Mouse (Mus musculus) forebrain, embryonic 12.5 days (tissue): ENCODE data around the gene Tnr. TPM values are rescaled to one million over a fixed set of nuclear protein-coding genes. Genes with fewer than 3 reads are reported as not detected.

ENCODE experiments used
- ATAC-seq: fragments of 200-750 bp; cut with Nextera tagmentation; 2 replicates; pipeline ENCODE4 v1.8.0; 2017; ENCODE audit warnings: moderate TSS enrichment; ENCODE audit not compliant: low FRiP score
- H3K27ac ChIP-seq: fragments of 300-500 bp; sonication (generic); 2 replicates; pipeline ENCODE4 v1.5.1; 2016; ENCODE audit warnings: mild to moderate bottlenecking
- H3K27me3 ChIP-seq: fragments of 300-500 bp; sonication (generic); 2 replicates; pipeline ENCODE4 v1.6.1; 2016; ENCODE audit warnings: mild to moderate bottlenecking
- H3K36me3 ChIP-seq: fragments of 300-500 bp; sonication (generic); replicated peaks from 2 replicates; pipeline ENCODE4 v1.6.1; 2016; ENCODE audit warnings: mild to moderate bottlenecking
- H3K4me1 ChIP-seq: fragments of 300-500 bp; sonication (generic); 2 replicates; pipeline ENCODE4 v1.6.1; 2016
- H3K4me2 ChIP-seq: fragments of 300-500 bp; sonication (generic); 2 replicates; pipeline ENCODE4 v1.6.1; 2016; ENCODE audit warnings: mild to moderate bottlenecking, moderate library complexity
- H3K4me3 ChIP-seq: fragments of 300-500 bp; sonication (generic); replicated peaks from 2 replicates; pipeline ENCODE4 v1.5.1; 2016; ENCODE audit warnings: mild to moderate bottlenecking
- H3K9ac ChIP-seq: fragments of 300-500 bp; sonication (generic); 2 replicates; pipeline ENCODE4 v1.6.1; 2016; ENCODE audit warnings: mild to moderate bottlenecking
- H3K9me3 ChIP-seq: fragments of 300-500 bp; sonication (generic); 2 replicates; pipeline ENCODE4 v1.6.1; 2016
- WGBS: fragments of 180-500 bp; shearing (Covaris S2); methylation state at CpG from one replicate; pipeline ENCODE4 v1.1.7; 2016; 5-methylcytosine and 5-hydroxymethylcytosine counted together
- polyA plus RNA-seq: library from polyadenylated mRNA; unstranded; fragments of >200 nt; fragmentation: Nextera tagmentation; extraction: Ambion mirVana; gene quantifications from 2 replicates; pipeline ENCODE4 v1.2.1, GENCODE M21; 2016

Gene Tnr
- polyA plus RNA-seq = 0.75 and 1.4 TPM in 2 replicates

DNA sequence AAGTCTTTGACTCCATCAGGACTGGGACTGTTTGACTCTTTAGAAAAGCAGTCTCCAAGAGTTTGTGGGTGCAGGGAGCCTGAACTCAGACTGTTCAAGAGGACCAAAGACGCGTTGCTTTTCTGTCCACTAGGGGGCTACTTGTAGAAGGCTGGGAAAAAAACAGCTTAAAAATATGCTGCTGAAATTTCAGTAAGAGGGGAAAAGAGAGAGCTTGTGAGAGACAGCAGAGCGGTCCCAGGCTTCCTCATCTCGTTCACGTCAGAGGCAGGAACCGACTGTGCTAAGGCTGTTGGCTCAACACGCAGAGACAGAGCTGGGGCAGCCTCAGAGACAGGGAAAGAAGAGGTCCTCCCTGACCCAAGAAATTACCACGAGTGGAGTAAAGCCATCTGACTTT, at the start of gene Tnr:
TSS of gene Tnr (plus strand) at position 192 of the 400 bp plus-strand sequence.
- Histone ChIP-seq H3K4me3 (peak within 1 kb of the TSS; percentile 33), H3K27me3 (peaks cover 10% of the 10 kb centered on the region), H3K9ac (0 out of 2 replicates have a peak within 1 kb of the TSS, but pooled peaks have one; percentile 25), H3K4me2 (peak within 1 kb of the TSS; percentile 58), H3K27ac (no peak within 1 kb of the TSS), H3K4me1 (peaks cover 11% of the 10 kb centered on the region), H3K9me3 (no peaks in the 10 kb centered on the region), H3K36me3 (no peaks in the 10 kb centered on the region)
- ATAC-seq = peak; percentile 78
- under 1% methylated on average over 8 of the region's 8 CpGs for WGBS

DNA sequence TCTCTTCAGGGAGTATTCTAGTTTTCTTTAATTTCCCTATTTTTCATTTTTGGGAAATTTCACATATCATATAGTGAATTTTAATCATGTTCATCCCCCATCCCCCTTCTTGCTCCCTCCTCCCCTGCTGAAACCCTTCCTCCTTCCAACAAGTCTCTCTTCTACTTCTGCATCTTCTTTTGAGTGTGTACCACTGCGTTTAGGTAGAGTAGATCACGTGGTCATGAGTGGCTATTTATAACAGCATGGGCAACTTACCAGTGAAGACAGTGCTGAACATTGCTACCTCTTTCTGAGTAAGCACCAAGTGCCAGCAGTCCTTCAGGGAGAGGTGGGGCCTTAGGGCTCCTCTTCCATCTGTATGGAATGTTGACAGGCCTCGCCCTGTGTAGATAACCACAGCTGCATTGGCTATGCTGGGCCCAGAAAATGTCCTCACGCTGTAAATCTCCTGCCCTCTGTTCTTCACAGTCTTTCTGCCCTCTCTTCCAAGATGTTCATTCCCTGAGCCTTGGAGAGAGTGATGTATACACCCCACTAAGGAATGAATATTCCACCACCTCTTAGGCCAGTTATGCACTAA, 33.6 kb upstream of the Tnr start:
- no peak overlapping the region for H3K27ac ChIP-seq
- H3K4me1 ChIP-seq = no peaks in the 10 kb centered on the region
- H3K4me2 ChIP-seq = no peak overlapping the region
- H3K9me3 ChIP-seq = no peaks in the 10 kb centered on the region
- WGBS = 87% methylated on average over 4 of the region's 4 CpGs
- no peaks in the 10 kb centered on the region for H3K27me3 ChIP-seq
- H3K36me3 ChIP-seq = no peaks in the 10 kb centered on the region
- H3K9ac ChIP-seq = no peak overlapping the region
- H3K4me3 ChIP-seq = no peak overlapping the region
- no peak for ATAC-seq

DNA sequence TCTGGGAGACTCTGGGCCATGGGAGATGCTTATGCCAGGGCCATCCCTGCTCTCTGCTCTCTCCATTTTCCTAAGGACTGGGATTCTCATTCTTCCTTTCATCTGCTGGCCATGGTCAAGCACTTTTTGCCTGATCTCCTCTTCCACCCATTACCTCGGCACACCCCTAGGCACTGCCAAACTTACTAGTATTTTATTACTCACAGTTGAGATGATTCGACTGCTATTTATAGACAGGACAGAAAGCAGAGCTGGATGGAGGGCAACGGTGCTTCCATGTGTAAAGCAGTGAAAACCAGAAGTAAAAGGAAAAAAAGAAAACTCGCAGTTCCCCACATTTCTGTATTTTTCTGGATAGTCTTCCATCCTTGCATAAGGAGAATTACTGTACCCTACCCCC, 31.0 kb upstream of the Tnr start:
- no peak overlapping the region for H3K27ac ChIP-seq
- H3K9me3 ChIP-seq = no peaks in the 10 kb centered on the region
- H3K4me3 ChIP-seq = no peak overlapping the region
- no peaks in the 10 kb centered on the region for H3K36me3 ChIP-seq
- no peaks in the 10 kb centered on the region for H3K4me1 ChIP-seq
- no peaks in the 10 kb centered on the region for H3K27me3 ChIP-seq
- ATAC-seq = no peak
- no peak overlapping the region for H3K9ac ChIP-seq
- 89% methylated on average over 4 of the region's 4 CpGs for WGBS
- no peak overlapping the region for H3K4me2 ChIP-seq

DNA sequence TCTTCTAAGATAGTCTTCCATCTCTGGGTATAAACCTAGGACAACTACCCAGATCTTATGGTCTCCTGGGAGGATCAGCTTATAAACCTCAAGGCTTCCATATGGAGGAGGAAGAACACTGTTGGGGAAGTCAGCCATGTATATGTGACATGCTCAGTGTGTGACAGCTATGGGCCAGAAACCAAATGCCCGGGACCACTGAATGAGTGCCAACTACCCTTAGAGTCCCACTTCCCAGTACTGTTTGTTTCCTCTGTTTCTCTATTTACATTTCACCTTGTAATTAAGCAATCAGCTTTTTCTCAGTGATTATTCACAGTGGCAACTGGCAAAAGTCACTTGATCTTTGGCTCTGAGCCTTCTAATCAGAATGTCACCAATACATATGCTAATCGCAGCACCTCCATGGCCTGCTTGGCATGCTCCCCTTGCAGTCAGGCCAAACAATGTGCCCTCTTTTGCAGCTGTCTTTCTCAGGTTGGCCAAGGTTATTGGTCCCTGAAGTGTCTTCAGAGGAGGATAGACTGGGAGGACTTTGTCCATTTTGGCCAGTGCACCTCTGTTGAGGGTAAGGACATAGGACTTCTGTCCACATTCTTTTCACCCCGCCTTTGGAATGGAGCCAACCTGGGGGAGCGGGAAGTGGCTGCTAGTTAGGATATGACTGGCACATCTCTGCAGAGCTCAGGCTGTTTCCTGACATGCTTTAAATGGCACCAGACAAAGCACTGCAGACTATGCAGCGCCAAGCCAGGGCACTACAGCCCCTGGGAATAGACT, 29.7 kb upstream of the Tnr start:
- no peaks in the 10 kb centered on the region for H3K4me1 ChIP-seq
- H3K9ac ChIP-seq = no peak overlapping the region
- no peaks in the 10 kb centered on the region for H3K36me3 ChIP-seq
- H3K27me3 ChIP-seq = no peaks in the 10 kb centered on the region
- H3K27ac ChIP-seq = no peak overlapping the region
- 79% methylated on average over 5 of the region's 5 CpGs for WGBS
- H3K4me3 ChIP-seq = no peak overlapping the region
- no peak for ATAC-seq
- no peak overlapping the region for H3K4me2 ChIP-seq
- H3K9me3 ChIP-seq = no peaks in the 10 kb centered on the region

DNA sequence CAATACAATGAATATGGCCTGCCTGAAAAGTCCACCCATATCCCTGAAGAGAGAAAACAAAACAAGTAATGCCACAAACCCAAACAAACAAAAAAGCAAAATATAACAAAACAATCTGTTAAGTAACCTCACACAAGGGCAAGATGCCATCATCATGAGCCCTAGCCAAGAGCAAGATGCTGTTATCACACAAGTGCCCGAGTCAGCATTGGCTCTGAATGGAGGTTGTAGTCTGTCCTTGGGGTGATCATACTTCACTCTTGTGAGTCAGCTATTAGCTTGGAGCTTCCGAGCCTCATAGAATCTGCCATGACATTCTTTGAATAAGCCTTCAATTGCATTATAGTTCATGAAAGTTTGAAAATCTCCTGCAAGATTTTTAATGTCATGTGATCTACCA, 25.3 kb upstream of the Tnr start:
- no peaks in the 10 kb centered on the region for H3K4me1 ChIP-seq
- ATAC-seq = no peak
- H3K36me3 ChIP-seq = no peaks in the 10 kb centered on the region
- no peak overlapping the region for H3K9ac ChIP-seq
- H3K27me3 ChIP-seq = no peaks in the 10 kb centered on the region
- H3K4me2 ChIP-seq = no peak overlapping the region
- 85% methylated on average over 2 of the region's 2 CpGs for whole genome bisulfite sequencing
- no peak overlapping the region for H3K4me3 ChIP-seq
- H3K27ac ChIP-seq = no peak overlapping the region
- no peaks in the 10 kb centered on the region for H3K9me3 ChIP-seq

DNA sequence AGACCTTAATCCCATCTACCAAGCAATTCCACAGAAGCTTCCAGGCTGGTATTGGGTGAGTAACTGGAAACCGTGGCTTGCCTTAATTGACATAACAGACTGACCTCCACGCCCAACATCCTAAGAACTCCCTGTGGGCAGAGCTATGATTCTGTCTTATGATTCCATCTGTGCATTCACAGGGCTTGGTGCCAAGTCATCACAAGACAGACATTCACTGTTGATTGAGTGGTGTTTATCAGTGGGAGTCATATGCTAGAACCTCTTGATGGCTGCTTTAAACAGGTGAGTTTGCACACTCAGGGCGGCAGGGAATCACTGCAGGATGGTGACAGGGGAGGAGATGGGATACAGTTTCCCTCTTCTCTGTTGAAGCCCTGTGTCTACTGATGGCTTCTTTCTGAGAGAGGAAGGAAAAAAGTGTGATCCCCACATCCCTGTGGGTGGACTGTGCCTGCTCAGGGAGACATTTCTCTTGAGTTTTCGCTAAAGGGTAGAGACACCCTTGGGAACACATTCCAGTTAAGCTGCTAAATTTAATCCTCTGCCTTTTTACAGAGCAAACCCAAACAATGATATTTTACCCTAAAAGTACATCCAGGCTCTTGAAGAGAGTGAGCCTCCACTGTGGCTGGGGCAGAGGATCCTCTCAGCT, 23.6 kb upstream of the Tnr start:
- Histone ChIP-seq H3K4me1 (no peaks in the 10 kb centered on the region), H3K36me3 (no peaks in the 10 kb centered on the region), H3K27ac (no peak overlapping the region), H3K4me3 (no peak overlapping the region), H3K4me2 (no peak overlapping the region), H3K27me3 (no peaks in the 10 kb centered on the region), H3K9me3 (no peaks in the 10 kb centered on the region), H3K9ac (no peak overlapping the region)
- 90% methylated on average over 4 of the region's 4 CpGs for WGBS
- ATAC-seq = no peak

DNA sequence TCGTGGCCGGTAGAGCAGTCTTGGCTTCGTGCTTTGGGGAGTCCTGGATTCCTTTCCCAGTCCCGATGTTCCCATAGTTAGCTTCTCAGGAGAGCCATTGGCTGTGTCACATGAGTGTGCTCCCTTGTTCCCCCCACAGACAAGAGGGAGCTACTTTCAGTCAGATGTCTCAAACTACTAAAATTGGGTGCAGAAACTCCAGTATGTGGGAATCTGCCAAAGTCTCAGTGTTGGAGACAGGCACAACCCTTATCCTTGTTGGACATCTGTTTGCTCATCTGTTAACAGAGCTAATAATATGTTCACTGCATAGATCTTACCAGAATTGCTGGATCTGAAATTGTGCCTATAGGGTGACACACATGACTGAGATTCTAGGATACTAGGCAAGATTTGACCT, 21.7 kb upstream of the Tnr start:
- Histone ChIP-seq H3K4me3 (no peak overlapping the region), H3K27me3 (no peaks in the 10 kb centered on the region), H3K4me2 (no peak overlapping the region), H3K36me3 (no peaks in the 10 kb centered on the region), H3K9ac (no peak overlapping the region), H3K27ac (no peak overlapping the region), H3K4me1 (no peaks in the 10 kb centered on the region), H3K9me3 (no peaks in the 10 kb centered on the region)
- no peak for ATAC-seq
- WGBS = 89% methylated on average over 4 of the region's 4 CpGs

DNA sequence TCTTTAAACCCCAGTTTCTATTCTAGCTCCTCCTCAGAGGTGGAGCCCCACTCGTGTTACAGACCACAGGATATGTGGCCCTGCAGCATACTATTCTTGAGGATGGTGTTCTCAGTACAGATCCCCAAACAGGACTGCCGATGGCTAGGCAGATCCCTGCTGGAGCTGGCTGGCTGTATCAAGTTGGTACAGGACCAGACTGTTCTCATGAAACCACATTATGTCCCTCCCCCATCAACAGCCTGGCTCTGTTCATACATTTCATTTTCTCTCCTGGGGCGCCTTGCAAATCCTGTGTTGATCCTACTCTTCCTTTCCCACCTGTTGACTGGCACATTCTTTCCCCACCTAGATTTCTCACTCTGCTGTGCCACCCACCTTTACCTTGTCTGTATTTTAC, 12.9 kb upstream of the Tnr start:
- 80% methylated on average over 3 of the region's 3 CpGs for WGBS
- ATAC-seq = no peak
- H3K36me3 ChIP-seq = no peaks in the 10 kb centered on the region

DNA sequence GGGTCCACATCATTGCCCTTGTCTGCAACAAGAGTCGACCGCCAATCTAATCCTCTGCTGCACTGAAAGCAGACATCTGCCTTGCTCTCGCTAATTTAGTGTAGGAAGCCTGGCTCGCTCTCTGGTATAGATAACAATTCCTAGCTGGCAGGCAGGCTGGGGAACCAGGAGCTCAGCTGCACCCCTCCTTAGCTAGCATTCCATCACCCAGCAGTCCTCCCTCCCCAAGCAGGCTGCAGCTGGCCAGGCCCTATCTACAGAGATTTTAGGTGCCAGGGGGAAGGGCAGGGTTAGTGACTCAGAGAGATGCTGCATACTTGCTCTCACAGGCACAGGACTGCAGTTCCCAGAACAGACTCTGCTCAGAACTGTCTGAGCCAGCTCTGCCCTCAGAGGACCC, 5.9 kb upstream of the Tnr start:
- no peak for ATAC-seq
- Histone ChIP-seq H3K9ac (no peak overlapping the region), H3K36me3 (no peaks in the 10 kb centered on the region), H3K4me3 (no peak overlapping the region), H3K27ac (no peak overlapping the region), H3K4me2 (no peak overlapping the region), H3K9me3 (no peaks in the 10 kb centered on the region), H3K4me1 (no peaks in the 10 kb centered on the region), H3K27me3 (no peaks in the 10 kb centered on the region)
- WGBS = 31% methylated on average over 4 of the region's 4 CpGs

More for the DNA sequence above, 12.9 kb upstream of the Tnr start:
- H3K4me3 ChIP-seq = no peak overlapping the region
- H3K4me1 ChIP-seq = no peaks in the 10 kb centered on the region
- no peaks in the 10 kb centered on the region for H3K9me3 ChIP-seq
- H3K27me3 ChIP-seq = no peaks in the 10 kb centered on the region
- no peak overlapping the region for H3K27ac ChIP-seq
- H3K9ac ChIP-seq = no peak overlapping the region
- H3K4me2 ChIP-seq = no peak overlapping the region

DNA sequence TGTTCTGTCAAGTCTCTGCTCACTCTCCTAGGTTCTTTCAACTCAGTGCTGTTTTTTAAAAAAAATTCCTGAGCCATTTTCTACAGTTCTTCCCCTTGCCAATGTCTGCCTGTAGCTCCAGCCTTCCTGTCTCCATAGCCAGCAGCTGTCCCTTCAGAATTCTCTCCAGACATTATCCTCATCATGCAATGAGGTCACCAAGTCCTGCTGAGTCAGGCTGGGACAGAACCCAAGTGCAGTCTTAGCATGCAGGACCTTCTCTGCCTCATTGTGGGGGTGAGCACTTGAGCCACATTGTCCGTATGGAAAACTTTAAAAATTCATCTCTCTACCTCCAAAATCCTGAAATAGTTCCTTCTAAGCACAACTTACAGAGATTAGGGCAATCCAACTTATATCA, 4.4 kb upstream of the Tnr start:
- no peaks in the 10 kb centered on the region for H3K36me3 ChIP-seq
- H3K9ac ChIP-seq = no peak overlapping the region
- H3K4me1 ChIP-seq = peaks cover 6% of the 10 kb centered on the region
- ATAC-seq = no peak
- H3K4me3 ChIP-seq = no peak overlapping the region
- H3K9me3 ChIP-seq = no peaks in the 10 kb centered on the region
- H3K27me3 ChIP-seq = no peaks in the 10 kb centered on the region
- no peak overlapping the region for H3K27ac ChIP-seq
- 78% methylated on average over 1 of the region's 1 CpGs for WGBS
- H3K4me2 ChIP-seq = no peak overlapping the region

DNA sequence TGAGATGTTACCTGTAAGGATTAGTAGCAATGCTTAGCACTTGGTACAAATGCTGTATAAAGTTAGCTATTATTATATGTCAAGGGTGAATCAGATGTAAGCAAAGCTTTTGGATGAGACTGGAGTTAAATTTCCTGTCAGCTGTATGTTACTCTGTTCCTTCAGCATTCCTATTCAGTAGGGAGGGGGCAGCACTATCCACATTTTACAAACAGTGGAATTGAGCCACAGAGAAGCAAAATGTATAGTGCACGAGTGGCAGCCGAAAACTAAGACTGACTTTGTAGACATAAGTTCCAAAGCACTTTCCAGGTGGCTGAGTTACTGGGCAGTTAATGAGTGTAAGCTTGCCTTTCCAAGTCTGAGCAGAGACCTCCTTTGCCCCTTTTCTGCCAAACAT, 500 bp upstream of the Tnr start:
- 0 out of 2 replicates have a peak, but pooled peaks have one; percentile 8 for ATAC-seq
- Histone ChIP-seq H3K27ac (no peak overlapping the region), H3K9me3 (no peaks in the 10 kb centered on the region), H3K4me1 (peaks cover 11% of the 10 kb centered on the region), H3K4me2 (no peak overlapping the region), H3K9ac (no peak overlapping the region), H3K27me3 (peaks cover 10% of the 10 kb centered on the region), H3K36me3 (no peaks in the 10 kb centered on the region), H3K4me3 (no peak overlapping the region)
- WGBS = 63% methylated on average over 2 of the region's 2 CpGs

DNA sequence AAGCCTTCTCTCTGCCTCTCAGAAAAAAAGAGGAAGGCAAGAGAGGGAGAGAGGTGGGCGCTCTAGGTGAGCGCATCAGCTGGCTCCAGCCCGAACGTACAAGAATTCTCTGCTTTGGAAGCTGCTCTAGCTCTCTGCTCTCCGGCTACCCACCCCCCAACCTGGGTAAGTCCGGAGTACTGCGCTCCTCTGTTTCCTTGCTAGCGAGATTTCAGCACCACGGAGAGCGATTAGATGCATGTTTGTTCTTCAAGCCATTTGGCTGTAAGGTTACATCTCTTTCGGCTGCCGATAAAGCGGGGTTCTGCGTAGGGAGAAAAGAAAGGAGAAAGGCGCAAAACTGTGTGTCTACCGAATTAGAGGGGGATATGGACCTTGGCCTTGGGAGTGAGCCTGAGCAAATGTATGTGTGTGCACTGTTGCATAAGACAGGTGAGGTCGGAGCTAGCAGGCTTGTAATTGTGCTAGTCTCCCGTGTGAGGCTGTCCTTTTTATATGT, 531 bp downstream of the Tnr start:
- ATAC-seq = peak; percentile 90
- no peaks in the 10 kb centered on the region for H3K9me3 ChIP-seq
- peak overlapping the region; percentile 58 for H3K4me2 ChIP-seq
- 0 out of 2 replicates have a peak overlapping the region, but pooled peaks have one; percentile 25 for H3K9ac ChIP-seq
- WGBS = under 1% methylated on average over 18 of the region's 18 CpGs
- H3K27me3 ChIP-seq = peaks cover 10% of the 10 kb centered on the region
- no peaks in the 10 kb centered on the region for H3K36me3 ChIP-seq
- H3K27ac ChIP-seq = no peak overlapping the region
- peaks cover 11% of the 10 kb centered on the region for H3K4me1 ChIP-seq
- H3K4me3 ChIP-seq = peak overlapping the region; percentile 33
